In the genomic region with DNA sequence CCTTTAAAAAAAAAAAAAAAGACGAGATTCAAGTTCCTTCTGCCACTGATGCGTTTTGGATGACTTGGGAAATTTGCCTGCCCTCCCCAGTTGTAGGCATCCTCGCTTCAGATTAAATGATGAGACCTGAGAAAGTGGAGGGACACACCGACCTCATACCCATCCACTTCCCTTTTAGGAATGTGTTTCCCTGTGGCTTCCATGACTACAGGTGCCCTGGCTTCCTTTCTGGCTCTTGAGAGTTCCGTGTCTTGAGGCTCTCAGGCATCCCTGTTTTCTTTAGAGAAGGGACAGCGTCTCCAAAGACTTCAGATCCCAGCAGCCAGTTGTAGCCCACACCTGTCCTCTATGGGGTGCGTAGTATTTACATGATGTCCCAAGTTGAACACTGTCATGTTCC, we compare ENCODE assay signal across 9 mouse cellular contexts. TPM values are rescaled to one million over a fixed set of nuclear protein-coding genes. Genes with fewer than 3 reads are reported as not detected.
DNase-seq lines count a peak whose midpoint lies in the region; ATAC-seq and TF ChIP-seq lines count a peak whose summit lies in the region.
"Had no signal": no experiment of that assay in that cellular context is flagged by ENCODE, and none has a peak within 500 bp of the region (broad histone marks: within the 10 kb centered on the region; RNA-seq: fewer than 3 reads in every experiment).

No protein-coding gene starts in this region.

- H3K9ac ChIP-seq in heart, embryonic 13.5 days: peak overlapping the region; percentile 94
- peak overlapping the region; percentile 79; the same call in 1 of the 2 replicates for H3K9ac ChIP-seq in embryonic facial prominence, embryonic 14.5 days (ENCODE audit: low read depth, low read length)
- H3K9ac ChIP-seq in limb, embryonic 13.5 days: no peak overlapping the region
- peak overlapping the region; percentile 77; the same call in 1 of the 2 replicates for H3K9ac ChIP-seq in stomach, postnatal 0 days (ENCODE audit: low read length)

- 23% methylated on average over 7 of the region's 7 CpGs for WGBS in heart, embryonic 13.5 days
- WGBS in embryonic facial prominence, embryonic 14.5 days: 16% methylated on average over 7 of the region's 7 CpGs
- WGBS in limb, embryonic 13.5 days: 20% methylated on average over 7 of the region's 7 CpGs
- WGBS in stomach, postnatal 0 days: 29% methylated on average over 7 of the region's 7 CpGs

- peak overlapping the region; percentile 80 for H3K4me3 ChIP-seq in heart, embryonic 13.5 days
- H3K4me3 ChIP-seq in embryonic facial prominence, embryonic 14.5 days (ENCODE audit: low read depth, low read length): peak overlapping the region; percentile 74
- H3K4me3 ChIP-seq in limb, embryonic 13.5 days: peak overlapping the region; percentile 73
- H3K4me3 ChIP-seq in stomach, postnatal 0 days (ENCODE audit: low read depth, low read length): peak overlapping the region; percentile 75

- no peak for TF ChIP-seq CTCF in stomach, postnatal 0 days (IDR thresholded peaks at IDR 0.05; ENCODE audit: low read depth)

- TF ChIP-seq EP300 in stomach, postnatal 0 days (optimal IDR thresholded peaks at IDR 0.05): no peak

- no peak overlapping the region for H3K27ac ChIP-seq in heart, embryonic 13.5 days (replicated peaks)
- no peak overlapping the region for H3K27ac ChIP-seq in embryonic facial prominence, embryonic 14.5 days (replicated peaks; ENCODE audit: low read depth, low read length)
- H3K27ac ChIP-seq in limb, embryonic 13.5 days: no peak overlapping the region
- H3K27ac ChIP-seq in stomach, postnatal 0 days (replicated peaks): no peak overlapping the region

- H3K4me1 ChIP-seq in heart, embryonic 13.5 days: peaks cover 25% of the 10 kb centered on the region
- H3K4me1 ChIP-seq in embryonic facial prominence, embryonic 14.5 days (ENCODE audit: control insufficient read depth, insufficient read depth, low read length): no peaks in the 10 kb centered on the region
- H3K4me1 ChIP-seq in limb, embryonic 13.5 days: peaks cover 6% of the 10 kb centered on the region
- no peaks in the 10 kb centered on the region for H3K4me1 ChIP-seq in stomach, postnatal 0 days (replicated peaks; ENCODE audit: control insufficient read depth, insufficient read depth)

- ATAC-seq in heart, embryonic 13.5 days (ENCODE audit: extremely low read depth, insufficient number of reproducible peaks, low FRiP score, low TSS enrichment): no peak
- ATAC-seq in CD4-positive, CD25-positive, alpha-beta regulatory T cell, adult 4 months: peak; percentile 8
- no peak for ATAC-seq in embryonic facial prominence, embryonic 14.5 days (ENCODE audit: low read depth)
- no peak for ATAC-seq in limb, embryonic 13.5 days (ENCODE audit: low FRiP score, low read depth)
- no peak for ATAC-seq in stomach, postnatal 0 days (ENCODE audit: low FRiP score, low TSS enrichment)
- ATAC-seq in cerebellum, adult (ENCODE audit: insufficient number of reproducible peaks, low FRiP score, low TSS enrichment): no peak

- no peaks in the 10 kb centered on the region for H3K36me3 ChIP-seq in heart, embryonic 13.5 days
- H3K36me3 ChIP-seq in embryonic facial prominence, embryonic 14.5 days (ENCODE audit: control insufficient read depth, insufficient read depth, low read length): no peaks in the 10 kb centered on the region
- H3K36me3 ChIP-seq in limb, embryonic 13.5 days: no peaks in the 10 kb centered on the region
- H3K36me3 ChIP-seq in stomach, postnatal 0 days (ENCODE audit: control insufficient read depth, insufficient read depth, low read length): no peaks in the 10 kb centered on the region

- no peaks in the 10 kb centered on the region for H3K9me3 ChIP-seq in heart, embryonic 13.5 days
- no peaks in the 10 kb centered on the region for H3K9me3 ChIP-seq in embryonic facial prominence, embryonic 14.5 days (ENCODE audit: control insufficient read depth, low read length)
- H3K9me3 ChIP-seq in limb, embryonic 13.5 days: no peaks in the 10 kb centered on the region
- H3K9me3 ChIP-seq in stomach, postnatal 0 days (ENCODE audit: control insufficient read depth, low read length): no peaks in the 10 kb centered on the region

- peaks cover 70% of the 10 kb centered on the region for H3K27me3 ChIP-seq in heart, embryonic 13.5 days (replicated peaks)
- H3K27me3 ChIP-seq in embryonic facial prominence, embryonic 14.5 days (replicated peaks; ENCODE audit: control insufficient read depth, insufficient read depth, low read length): peaks cover 28% of the 10 kb centered on the region
- H3K27me3 ChIP-seq in limb, embryonic 13.5 days: peaks cover 55% of the 10 kb centered on the region
- H3K27me3 ChIP-seq in stomach, postnatal 0 days (ENCODE audit: control insufficient read depth, insufficient read depth, low read length): no peaks in the 10 kb centered on the region

- DNase-seq in heart, postnatal 10 days: no peak
- DNase-seq in embryonic facial prominence, embryonic 14.5 days (ENCODE audit: low spot score): no peak
- no peak for DNase-seq in stomach, postnatal 0 days (ENCODE audit: low spot score)
- DNase-seq in T-cell, adult 2 months (ENCODE audit: low spot score): no peak

- intact Hi-C loops in heart, postnatal 10 days (cut with DNase I): no loop called here

- peak overlapping the region; percentile 89 for H3K4me2 ChIP-seq in heart, embryonic 13.5 days
- H3K4me2 ChIP-seq in embryonic facial prominence, embryonic 14.5 days (ENCODE audit: low read depth, low read length): peak overlapping the region; percentile 93
- peak overlapping the region; percentile 83 for H3K4me2 ChIP-seq in limb, embryonic 13.5 days (replicated peaks)
- peak overlapping the region; percentile 91 for H3K4me2 ChIP-seq in stomach, postnatal 0 days (replicated peaks; ENCODE audit: low read depth)

RNA-seq across cellular contexts. Expression of a gene that starts 38.0 kb away (rescaled TPM):
- polyA plus RNA-seq in heart, embryonic 13.5 days (2015; fragmentation: Nextera tagmentation; extraction: Ambion mirVana): not detected in 2 replicates
- not detected for total RNA-seq in heart, postnatal 10 days (2021)
- not detected for polyA plus RNA-seq in CD4-positive, CD25-positive, alpha-beta regulatory T cell, adult 4 months (2017; shearing (Covaris generic))
- polyA plus RNA-seq in embryonic facial prominence, embryonic 14.5 days (2014; fragmentation: Nextera tagmentation; extraction: Ambion mirVana): 1.6 and 1.7 TPM in 2 replicates
- polyA plus RNA-seq in limb, embryonic 13.5 days (2015; fragmentation: Nextera tagmentation; extraction: Ambion mirVana): not detected in 2 replicates
- 0.78 and 0.93 TPM in 2 replicates for polyA plus RNA-seq in stomach, postnatal 0 days (2015; fragmentation: Nextera tagmentation; extraction: Ambion mirVana)
- total RNA-seq: liver, adult 2 months had no signal
